Mouse (Mus musculus) CD4-positive, CD25-positive, alpha-beta regulatory T cell, adult 4 months (primary cell): ENCODE results near the gene Nek6. TPM values are rescaled to one million over a fixed set of nuclear protein-coding genes. Genes with fewer than 3 reads are reported as not detected.

Source experiments
- ATAC-seq: one replicate; pipeline ENCODE4 v1.8.0; 2017
- polyA plus RNA-seq, 2 experiments: library from polyadenylated mRNA; unstranded; fragments of 100-300 nt; shearing (Covaris generic); gene quantifications; one replicate each; pipeline ENCODE4 v1.2.1; 2017

The Nek6 gene
- polyA plus RNA-seq, result 1 to 10 TPM; 2.9 to 3.1 TPM

DNA sequence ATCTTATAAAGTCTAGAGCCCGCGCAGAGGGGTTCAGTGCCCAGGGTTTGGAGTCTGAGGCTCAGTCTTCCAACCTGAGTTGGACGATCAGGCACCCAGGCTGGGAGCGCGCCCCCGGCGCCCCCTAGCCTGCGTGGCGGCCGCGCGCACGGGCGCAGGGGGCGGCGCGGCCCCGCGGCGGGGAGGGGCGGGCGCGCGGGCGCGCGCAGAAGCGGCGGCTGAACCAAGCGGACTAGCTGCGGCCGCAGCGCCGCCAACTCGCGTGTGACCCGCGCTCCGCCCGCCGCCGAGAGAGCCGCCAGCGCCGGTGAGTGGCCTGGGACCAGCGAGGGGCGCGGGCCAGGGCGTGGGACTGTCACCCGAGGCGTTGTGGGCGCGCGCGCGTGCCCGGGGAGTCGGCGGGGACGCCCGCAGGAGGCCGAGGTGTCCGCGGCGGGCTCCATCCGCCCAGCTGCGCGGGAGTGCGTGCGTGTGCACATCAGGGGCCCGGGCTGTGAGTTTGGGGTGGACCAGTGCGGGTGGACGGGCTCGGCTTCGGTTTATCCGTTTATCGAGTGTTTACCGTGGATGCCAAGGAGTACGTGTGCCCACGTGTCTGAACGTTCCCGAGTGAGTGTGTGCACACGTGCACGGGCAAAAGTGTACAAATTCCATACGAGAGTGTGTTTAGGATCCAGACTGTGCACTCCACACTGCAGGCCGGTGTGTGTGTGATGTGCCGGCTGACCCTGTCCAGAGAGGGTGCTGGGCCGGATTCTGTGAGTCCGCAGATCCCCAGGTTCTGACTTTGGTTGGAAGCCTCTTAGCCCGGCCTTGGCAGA lies at the start of gene Nek6:
Gene Nek6 (plus strand): TSS at position 157 of the 821 bp plus-strand sequence.
- peak; percentile 57 for ATAC-seq

- no peak for ATAC-seq
Observed at GRCm38 (mm10) chr2:38462323-38462722, 49.1 kb upstream of the Nek6 start.

- ATAC-seq, result no peak
Observed at GRCm38 (mm10) chr2:38468845-38469244, 42.6 kb upstream of the Nek6 start.

DNA sequence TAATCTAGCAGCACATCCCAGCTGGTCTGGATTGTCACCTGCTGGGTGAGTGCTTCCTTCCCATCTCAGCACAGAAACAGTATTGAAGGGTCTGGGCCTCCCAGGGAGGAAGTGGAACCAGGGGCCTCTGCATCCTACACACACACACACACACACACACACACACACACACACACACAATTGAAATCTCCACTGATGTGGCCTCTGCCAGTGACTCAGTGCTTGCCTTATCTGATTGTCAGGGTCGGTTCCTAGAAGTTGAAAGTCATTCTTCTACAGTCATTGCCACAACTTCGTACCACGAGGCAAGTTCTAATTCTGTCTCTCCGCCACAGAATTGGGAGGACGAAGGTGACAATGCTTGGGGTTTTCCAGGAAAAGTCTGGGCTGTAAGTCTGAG lies 39.7 kb upstream of the Nek6 start:
- peak; percentile 71 for ATAC-seq

DNA sequence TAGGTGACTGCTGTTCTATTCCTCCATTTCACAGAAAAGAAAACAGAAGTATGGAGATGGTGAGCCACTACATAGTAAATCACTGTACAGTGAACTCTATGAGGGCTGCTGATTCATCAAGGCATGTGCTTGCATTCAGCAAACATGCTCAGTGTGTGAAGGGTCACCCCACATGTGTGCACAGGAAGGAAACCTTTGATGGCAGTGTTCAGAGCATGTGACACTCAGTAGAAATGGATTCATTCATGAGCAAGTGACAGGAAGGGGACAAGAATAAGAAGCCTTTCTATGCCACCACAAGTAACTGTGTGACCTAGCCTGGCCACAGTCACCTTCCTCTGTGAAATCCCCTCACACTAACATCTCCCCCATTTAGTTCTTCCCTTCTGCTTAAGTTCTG lies 38.6 kb upstream of the Nek6 start:
- peak; percentile 77 for ATAC-seq

DNA sequence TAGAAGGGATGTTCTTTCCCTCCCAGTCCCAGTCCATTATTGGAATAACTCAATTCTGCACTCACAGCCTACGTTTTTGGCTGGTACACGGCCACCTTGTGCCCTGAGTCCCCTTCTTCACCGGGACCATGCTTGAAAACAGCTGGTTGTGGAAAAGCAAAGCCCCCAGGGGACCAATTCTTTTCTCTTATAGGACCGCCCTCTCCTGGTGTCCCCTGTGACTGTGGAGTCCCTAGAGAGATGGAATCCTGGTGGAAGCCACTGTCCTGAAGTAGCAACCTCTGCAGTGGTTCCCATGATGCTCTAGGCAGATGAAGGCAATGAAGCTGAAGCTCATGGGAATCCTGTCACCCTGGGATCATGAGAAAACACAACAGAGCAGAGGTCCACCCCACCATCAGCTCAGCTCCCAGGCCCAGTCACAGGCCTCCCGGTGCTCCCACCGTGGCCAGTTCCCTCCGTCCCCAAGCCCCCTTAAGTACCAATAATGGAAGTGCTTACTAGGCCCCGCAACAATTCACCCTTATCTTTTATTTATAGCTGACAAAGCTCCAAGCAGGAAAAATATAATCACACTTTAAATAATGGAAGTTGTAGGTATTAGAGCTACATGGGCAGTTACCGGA lies 34.5 kb upstream of the Nek6 start:
- no peak for ATAC-seq

- ATAC-seq, result no peak
Observed at GRCm38 (mm10) chr2:38477497-38477873, 34.0 kb upstream of the Nek6 start.

GRCm38 (mm10) chr2:38478683-38479082 lies 32.8 kb upstream of the Nek6 start:
- ATAC-seq, result peak; percentile 49

DNA sequence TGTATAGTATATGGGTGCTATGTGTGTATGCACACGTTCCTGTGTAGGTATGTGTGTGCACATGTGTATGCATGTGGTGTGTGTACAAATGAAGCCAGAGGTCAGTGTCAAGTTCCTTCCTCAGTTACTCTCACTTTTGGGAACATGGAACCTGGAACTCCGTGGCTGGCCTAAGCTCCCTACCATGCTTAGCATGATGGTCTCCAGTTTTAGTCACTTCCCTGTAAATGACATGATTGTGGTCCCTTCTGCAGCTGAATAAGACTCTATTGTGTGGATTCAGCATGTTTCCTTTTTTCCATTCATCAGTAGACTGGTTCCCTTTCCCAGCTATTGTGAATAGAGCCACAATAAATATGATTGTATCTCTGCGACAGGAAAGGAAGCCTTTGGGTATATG lies 31.9 kb upstream of the Nek6 start:
- ATAC-seq, result no peak

DNA sequence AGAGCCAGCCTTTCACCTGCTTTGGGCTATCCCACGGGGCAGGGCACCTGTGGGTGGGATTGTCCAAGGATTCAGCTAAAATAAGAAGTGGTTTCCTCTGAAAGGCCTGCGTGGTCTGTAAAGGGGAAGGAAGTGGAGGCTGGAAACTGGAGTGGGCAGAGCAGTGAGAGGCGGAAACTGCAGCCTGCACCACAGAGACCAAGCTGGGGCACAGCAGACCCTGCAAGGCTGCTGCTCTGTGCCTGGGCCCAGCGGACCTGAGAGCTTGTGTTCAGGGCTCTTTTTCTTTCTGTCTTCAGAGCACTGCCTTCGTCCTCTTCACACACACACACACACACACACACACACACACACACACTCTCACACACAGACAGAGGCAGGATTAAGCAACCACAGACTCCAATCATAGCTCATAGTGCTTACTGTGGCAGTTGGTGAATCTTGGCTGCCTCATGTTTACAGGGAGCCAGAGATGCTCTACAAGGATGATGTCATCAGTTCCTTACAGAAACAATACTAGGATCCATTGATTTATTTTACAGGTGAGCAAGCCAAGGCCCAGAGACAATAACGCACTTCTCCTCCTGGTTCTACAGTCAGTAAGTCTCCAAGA lies 30.2 kb upstream of the Nek6 start:
- peak; percentile 32 for ATAC-seq

- no peak for ATAC-seq
Observed at GRCm38 (mm10) chr2:38482122-38482521, 29.3 kb upstream of the Nek6 start.

DNA sequence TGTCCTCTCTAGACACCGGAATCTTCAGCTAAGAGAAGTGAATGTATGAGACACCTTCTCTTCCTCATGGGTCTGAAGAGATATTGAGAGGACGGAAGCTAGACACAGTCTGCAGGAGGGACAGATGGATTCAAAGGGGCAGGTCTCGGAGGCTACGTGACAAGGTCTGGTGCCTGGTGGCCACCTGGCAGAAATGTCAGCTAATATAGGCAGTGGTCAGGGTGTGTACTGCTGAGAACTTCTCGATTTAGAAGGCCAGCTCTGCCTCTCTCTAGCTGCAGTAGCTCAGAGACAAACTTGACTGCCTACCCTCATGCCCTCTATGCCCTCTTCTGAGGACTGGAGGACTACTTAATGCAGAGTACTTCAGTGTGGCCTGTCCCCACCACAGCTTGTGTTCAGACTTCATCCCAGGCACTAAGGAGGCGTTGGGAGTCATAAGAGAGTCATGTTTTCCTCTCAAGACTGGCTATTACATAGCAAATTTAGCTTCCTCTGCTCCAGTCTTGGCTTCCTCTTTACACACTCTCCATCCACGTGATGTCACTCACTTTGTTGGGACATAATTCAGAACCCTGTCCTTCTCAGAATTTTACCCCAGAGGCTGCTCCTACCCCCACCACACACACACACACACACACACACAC lies 28.3 kb upstream of the Nek6 start:
- no peak for ATAC-seq

DNA sequence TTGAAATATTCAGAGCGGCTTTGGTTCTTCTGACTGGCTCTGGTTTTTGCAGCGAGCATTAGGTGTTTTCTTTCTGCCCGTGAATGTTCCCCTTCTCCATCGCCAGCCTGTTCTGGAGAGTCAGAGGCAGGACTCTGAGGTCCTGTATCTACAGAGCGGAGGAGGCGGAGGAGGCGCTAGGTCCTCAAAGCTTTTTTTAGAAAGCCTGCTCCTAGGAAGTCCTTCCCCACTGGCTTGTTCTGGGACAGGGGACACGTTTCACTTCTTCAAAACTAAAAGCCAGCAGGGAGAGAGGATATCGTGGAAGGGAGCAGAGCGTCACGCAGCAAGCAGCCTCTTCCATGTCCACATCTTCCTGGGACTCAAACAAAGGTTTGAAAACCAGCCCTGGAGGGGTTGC lies 26.9 kb upstream of the Nek6 start:
- no peak for ATAC-seq

GRCm38 (mm10) chr2:38485409-38485808 lies 26.0 kb upstream of the Nek6 start:
- no peak for ATAC-seq

DNA sequence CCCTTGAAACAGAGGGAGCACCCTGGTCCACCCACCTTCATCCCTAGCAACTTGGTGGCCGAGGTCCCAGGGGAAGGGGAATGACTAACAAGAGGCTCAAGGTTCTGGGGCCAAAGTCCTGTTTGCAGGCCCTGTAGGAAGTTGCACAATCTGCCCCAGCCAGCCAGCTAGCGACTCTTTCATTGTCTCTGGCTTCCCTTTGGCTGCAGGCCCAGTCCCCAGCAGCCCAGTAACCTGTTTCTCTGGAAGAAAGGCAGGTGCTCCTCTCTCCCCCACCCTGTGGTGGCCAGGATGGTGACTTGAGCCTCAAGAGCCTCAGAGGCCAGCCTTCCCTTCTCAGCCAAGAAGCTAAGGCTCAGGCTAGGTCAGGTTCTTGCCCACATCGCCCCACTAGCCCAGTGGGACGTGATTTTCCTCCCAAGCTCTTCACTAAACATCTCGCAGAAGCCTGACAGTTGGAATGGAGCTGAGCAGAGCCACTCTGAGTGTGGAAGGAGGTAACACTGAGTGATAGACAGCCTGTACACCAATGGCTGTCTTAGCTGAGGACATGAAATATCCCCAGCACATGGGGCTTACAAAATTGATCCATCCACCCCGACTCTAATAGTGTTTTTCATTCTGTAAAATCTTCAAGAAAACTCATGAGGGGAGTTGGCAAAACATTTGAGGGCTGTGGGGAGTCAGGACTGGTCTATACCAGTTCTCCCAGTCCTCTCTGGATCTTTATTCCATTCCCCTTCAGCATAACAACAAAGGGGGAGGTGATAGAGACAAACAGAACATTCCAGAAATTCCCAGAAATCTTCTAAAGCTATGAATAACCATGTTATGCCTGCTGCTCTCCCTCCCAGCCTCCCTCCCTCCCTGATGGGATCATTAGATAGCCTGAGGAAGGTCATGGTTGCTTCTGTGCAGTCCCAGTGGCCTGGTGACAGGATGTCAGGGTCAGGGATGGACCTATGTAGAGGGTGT lies 25.2 kb upstream of the Nek6 start:
- no peak for ATAC-seq

DNA sequence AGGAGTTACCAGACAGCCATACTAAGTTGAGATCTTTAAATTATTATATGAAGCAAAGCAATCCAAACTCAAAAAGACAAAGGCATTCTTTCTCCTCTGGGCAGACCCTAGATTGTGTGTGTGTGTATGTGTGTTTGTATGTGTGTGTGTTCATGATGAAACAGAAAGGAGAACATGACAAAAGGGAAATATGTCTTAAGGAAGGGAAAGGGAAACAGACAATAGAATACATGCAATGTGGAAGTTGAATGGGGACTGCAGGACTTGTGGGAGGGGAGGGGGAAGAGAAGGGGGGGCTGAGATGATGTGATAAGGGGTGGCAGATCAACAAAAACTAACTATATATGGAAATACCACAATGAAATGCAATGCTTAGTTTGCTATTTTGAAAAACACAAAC lies 13.8 kb upstream of the Nek6 start:
- ATAC-seq, result no peak

DNA sequence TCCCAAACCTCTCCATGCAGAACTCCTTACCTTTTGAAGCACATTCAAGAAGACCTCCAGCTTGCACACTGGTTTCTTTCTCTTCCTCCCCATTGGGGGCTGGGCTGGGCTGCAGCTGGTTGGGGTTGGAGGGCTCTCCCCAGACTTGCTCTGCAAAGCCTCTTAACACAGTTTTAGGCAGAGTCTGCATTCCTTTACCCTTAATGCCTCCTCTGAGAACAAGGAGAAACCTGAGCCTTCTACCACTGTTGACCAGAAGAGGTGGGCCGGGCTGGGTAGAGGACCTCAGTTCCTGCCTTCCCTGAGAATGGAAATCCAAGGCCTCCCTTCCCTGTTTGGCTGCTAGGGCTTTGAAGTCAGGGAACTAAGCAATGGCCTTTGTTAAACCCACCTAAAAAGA lies 9.8 kb upstream of the Nek6 start:
- ATAC-seq, result no peak

DNA sequence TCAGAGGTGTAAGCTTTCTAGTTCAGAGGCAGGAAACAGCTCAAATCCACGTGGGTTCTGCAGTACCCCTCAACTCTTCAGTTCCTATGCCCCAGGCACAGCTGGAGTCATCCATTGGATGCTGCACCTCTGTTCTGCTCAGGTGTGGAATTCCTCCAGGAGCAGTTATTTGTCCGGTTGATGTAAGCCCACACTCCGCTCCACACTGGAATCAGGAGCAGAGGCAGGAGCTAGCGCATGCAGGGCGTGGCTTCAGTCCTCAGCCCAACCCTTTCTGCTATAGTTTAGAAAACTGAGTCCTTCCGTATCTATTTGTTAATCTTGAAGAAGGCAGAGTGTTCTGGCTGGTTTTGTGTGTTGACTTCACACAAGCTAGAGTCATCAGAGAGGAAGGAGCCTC lies 9.3 kb upstream of the Nek6 start:
- no peak for ATAC-seq

GRCm38 (mm10) chr2:38502747-38503146 lies 8.7 kb upstream of the Nek6 start:
- ATAC-seq, result no peak

DNA sequence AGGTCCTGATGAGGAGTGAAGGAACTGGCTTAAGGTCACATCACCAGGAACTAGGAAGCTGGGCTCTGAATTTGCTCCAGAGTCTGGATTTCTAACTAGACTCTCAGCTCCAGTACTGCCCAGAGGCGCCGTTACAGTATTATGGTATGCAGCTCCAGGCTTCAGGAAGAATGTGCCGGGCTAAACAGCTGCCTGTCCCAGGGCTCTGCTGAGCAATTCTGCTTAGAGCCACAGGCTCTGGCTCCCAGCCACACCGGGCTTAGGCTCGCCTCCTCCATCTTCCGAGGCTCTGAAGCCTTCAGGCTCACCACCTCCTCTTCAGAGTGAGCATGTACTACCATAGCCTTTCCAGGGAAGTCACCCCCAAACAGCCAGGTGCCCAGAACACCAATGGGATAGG lies 7.1 kb upstream of the Nek6 start:
- no peak for ATAC-seq

GRCm38 (mm10) chr2:38507181-38507580 lies 4.3 kb upstream of the Nek6 start:
- no peak for ATAC-seq
